Mouse (Mus musculus) ES-Bruce4 (cell line): Measurements from ENCODE around the gene Rcsd1.

Experiments used
- CTCF ChIP-seq: IDR thresholded peaks from one replicate; pipeline ENCODE4 v1.8.1; 2011; ENCODE audit warnings: low read depth, low read length
- EP300 ChIP-seq: IDR thresholded peaks from 2 replicates; pipeline ENCODE4 v1.6.1; 2011; ENCODE audit warnings: low read depth, low read length; ENCODE audit not compliant: insufficient read depth
- POLR2A ChIP-seq: IDR thresholded peaks from one replicate; pipeline ENCODE4 v1.8.1; 2011; ENCODE audit warnings: low read length; ENCODE audit not compliant: insufficient read depth

- TF ChIP-seq CTCF (no peak), POLR2A (no peak), EP300 (no peak)
These were observed 13.1 kb upstream of the Rcsd1 start for GRCm38 (mm10) chr1:165722531-165723123.
